Mouse (Mus musculus): ENCODE measurements around the gene Clec2d. TPM values are rescaled to one million over a fixed set of nuclear protein-coding genes. Genes with fewer than 3 reads are reported as not detected.
A peak's percentile ranks its signal among the peaks of the same experiment; 100 is the strongest.
"Not testable (repeated sequence)": the region's sequence is repeated elsewhere in the genome, so short reads cannot be mapped to it uniquely, and the experiment has no call there.

The Clec2d gene
- polyA plus RNA-seq, 1 experiment from 2014 or later, result 3.1 TPM

DNA sequence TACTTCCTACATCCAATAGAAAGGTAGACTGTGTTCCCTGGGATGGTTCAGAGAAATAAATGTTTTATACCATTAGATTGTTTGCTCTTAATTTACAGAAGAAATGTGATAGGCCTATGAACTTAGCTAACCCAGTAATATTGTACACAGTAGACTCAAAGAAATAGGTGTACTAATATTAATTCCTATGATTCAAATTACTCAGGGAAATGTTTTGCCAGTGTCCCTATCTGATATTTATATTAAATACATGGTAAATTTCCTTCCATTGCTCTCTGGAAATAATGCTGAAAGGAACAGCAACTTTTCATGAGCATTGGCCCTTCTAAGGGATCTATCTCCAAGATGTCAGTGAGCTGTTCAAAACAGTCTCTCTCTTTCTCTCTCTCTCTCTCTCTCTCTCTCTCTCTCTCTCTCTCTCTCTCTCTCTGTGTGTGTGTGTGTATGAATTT, 6.8 kb downstream of the Clec2d start:
- no peak for DNase-seq (ENCODE audit: low spot score)

DNA sequence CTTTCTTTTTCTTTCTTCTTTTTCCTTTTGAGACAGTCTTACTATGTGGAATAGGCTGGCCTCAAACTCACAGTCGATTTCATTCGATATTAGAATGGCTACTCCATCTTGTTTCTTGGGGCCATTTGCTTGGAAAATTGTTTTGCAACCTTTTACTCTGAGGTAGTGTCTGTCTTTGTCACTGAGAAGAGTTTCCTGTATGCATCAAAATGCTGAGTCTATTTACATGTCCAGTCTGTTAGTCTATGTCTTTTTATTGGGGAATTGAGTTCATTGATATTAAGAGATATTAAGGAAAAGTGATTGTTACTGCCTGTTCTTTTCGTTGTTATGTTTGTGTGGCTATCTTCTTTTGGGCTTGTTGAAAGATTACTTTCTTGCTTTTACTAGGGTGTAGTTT, 7.4 kb downstream of the Clec2d start:
- DNase-seq (ENCODE audit: low spot score), result not testable (repeated sequence)

DNA sequence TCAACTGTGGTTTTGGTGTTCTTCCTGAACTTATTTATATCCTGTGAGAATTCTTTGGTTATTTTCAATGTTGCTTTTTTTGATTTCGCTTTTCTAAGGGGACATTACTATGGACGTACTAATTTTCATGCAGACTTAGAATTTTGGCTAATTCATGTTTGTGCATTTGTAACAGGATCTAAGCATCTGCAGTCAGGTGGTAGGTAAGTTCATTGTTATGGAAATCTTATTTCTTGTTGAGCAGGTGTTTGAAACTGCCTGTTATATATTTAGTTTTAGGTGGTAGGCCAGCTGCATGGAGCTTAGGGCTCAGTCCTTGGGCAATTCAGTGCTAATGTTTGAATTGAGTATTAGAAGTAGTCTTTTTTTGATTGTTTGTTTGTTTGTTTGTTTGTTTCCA, 13.0 kb downstream of the Clec2d start:
- peak; percentile 26 for DNase-seq (ENCODE audit: low spot score)

DNA sequence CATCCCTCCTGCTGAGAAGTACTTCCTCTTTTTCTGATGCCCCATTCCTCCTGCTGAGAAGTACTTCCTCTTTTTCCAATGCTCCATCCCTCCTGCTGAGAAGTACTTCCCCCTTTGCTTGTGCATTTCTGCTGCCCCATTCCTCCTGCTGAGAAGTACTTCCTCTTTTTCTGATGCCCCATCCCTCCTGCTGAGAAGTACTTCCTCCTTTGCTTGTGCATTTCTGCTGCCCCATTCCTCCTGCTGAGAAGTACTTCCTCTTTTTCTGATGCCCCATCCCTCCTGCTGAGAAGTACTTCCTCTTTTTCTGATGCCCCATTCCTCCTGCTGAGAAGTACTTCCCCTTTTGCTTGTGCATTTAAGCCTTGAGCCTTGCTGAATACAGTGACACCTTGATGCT, 19.7 kb downstream of the Clec2d start:
- not testable (repeated sequence) for DNase-seq (ENCODE audit: low spot score)

DNA sequence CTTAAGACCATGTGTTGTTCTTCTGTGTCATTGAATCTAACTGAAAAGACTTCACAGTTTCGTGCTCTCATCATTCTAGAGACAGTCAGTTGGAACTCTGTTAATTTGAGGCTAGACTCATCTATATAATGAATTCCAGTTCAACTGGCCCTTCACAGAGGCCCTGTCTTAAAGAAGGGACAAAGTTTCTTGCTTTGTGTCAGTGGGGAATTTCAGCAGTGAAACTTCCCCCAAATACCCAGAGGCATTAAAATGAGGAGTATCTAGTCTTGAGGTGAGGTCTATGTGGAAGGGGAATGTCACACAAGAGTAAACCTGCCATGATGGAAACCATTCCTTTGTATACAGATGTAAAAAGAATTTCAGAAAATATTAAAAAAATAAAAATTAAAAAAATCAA, 21.9 kb downstream of the Clec2d start:
- no peak for DNase-seq (ENCODE audit: low spot score)

DNA sequence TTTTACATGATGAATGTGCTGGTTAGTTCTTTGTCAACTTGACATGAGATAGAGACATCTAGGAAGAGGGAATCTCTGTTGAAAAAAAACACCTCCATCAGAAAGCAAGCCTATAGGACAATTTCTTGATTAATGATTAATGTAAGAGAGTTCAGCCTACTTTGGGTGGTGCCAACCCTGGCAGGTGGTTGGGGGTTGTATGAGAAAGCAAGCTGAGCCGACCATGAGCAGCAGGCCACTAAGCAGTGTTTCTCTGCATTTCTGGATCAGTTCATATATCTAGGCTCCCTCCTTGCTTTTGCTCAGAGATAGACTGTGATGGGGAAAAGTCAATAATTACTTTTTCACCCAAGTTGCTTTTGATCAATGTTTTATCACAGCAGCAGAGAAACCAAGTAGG, 23.9 kb downstream of the Clec2d start:
- no peak for DNase-seq (ENCODE audit: low spot score)

DNA sequence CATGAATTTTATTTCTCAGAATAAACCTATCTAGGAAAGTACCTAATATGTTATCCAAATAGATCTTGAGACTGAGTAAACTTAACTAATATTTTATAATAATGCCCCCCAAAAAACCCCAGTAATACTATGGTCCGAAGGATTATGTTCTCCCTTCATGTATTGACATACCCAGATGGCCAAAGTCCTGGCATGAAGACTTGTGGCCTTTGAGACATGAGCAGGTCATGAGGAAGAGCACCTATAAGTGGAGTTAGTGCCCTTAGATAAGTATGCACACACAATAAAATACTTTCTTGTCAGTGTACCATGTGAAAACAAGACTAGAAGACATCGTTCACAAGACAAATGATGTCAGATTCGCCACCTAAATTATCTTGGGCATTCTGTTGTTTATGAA, 24.4 kb downstream of the Clec2d start:
- no peak for DNase-seq (ENCODE audit: low spot score)

DNA sequence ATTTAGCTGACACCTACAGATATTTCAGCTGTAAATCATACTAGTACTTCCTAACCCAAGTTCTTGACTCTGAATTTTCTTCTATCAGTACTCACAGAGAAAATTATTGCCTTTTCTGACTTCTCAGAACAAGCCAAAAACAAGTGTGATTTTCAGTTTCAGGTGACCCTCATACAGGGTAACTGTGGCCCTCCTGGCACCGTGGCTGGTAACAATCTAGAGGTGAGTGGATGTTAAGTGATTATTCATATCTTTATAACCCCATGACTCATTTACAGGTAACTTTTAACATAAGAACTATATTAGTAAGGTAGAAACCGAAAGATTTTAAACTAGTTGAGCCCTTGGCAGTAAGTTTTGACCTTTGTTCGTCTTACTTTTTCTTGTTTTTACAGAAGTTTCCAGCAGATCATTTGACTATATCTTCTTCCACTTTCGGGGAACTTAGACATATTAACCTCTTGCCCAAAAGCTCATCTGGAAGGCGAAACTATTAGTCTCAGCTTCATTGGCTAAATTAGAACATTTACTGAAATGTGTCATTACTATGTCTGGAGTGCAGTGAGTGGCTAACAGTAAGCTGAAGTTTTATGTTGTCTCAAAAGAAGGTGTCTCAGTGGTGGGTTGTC, 28.6 kb downstream of the Clec2d start:
- no peak for DNase-seq (ENCODE audit: low spot score)

DNA sequence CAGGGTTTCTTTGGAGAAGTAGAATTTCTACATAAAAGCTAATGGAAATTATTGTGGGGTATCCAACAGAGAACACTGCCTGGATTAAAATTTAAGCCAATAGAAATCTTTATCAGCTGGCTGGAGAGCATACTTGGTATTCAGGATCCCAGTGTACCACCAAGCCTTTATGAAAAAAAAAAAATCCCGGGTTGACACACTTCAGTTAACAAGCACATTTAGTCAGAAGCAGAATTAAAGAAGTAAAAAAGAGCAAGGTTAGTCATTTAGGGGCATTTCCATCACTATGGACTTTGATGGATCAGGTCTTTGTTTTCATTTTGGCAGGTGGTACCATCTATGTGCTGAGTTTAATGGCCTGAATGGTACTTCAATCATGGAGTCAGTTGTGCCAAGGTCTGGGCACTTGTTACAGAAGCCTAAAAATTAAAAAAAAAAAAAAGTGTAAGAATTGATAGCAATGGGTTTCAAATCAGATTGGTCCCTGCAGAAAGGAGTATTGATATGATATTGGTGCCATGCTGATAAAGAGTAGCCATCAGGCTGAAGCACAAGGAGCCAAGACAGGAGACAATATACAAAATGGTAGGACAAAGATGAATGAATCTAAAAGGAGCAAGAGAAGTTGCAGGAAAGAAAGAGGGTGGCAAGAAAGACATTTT, 29.5 kb downstream of the Clec2d start:
- DNase-seq (ENCODE audit: low spot score), result no peak

DNA sequence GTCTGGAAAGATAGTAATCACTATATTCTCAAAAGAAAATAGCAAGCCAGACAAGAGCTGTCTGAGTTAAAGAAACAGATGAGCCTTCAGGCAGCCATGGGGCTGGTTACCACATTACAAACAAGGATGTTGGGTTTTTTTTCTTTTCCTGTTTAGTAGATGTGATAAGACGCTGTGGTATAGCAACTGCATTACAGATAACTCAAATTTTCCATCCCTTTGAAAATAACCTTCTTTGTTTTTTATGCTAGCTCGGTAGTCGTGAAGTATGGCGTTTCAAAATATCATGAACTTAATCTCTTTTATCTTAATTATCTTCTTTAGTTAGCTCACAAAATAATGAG, 30.0 kb downstream of the Clec2d start:
- DNase-seq (ENCODE audit: low spot score), result peak; percentile 80

DNA sequence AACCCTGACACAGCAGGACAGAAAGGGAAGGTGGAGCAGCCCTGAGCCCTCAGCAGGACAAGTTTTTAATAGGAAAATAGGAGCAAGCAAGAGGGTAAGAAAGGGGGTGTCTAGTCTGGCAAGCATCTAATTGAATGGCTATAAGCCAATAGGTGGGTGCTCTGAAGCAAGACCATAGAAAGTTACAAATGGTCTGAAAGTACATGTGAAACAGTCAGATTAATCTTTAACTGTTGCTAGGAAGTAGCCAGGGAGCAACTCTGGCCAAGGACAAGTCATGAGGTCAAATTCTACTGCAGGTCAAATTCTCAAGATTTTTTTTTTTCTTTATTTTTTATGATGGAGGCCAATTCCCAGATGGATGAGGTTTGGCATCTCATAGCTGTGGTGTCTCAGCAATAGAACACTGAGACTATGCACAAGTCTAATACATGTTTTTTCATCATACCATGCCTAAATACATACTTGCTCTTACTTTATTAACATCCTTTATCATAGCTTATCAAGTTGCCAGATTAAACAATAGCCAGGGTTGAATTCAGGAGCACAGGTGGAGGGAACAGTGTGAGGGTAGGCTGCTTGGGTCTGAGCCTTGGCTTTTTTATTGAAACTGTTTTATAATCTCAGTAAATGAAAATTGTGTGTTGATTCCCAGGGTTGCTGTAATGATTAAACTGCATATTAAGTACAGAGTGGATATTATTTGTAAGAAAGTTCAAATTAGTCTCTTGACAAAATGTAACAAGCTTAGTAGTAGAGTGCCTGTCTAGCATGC, 32.2 kb downstream of the Clec2d start:
- no peak for DNase-seq (ENCODE audit: low spot score)

DNA sequence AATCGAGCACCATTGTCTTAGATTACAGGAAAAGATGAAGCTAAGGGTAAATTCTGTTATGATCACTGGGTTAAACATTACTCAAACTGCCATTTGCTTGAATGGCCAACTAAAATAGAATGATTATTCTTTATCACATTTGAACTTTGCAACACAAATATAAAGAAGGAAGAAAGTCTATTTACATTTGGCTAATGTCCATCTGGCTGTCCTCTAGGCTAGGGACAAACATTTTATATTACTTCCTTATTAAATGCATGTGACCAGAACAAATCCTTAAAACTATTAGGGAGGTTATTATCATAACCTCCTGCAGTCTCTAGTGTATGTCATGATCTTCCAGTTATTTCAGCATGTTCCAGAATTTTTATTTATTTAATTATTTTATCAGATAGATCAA, 33.1 kb downstream of the Clec2d start:
- DNase-seq (ENCODE audit: low spot score), result no peak

DNA sequence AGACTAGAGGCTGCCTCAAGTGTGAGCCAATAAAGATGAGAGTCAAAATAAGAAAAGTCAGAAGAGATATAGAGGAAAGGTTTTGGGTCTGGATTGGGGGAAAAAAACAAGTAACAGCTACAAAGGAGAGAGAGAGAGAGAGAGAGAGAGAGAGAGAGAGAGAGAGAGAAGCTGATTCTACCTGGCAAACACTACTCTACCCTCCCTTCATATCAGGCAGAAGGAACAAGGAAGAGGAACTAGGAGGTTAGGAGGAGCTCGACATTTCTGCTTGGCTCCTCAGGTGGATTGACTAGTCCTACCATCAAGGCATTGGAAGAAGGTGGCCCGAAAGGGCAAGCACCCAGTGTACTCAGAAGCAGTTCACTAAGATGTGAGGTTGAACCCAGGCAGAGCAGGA, 33.8 kb downstream of the Clec2d start:
- no peak for DNase-seq (ENCODE audit: low spot score)

DNA sequence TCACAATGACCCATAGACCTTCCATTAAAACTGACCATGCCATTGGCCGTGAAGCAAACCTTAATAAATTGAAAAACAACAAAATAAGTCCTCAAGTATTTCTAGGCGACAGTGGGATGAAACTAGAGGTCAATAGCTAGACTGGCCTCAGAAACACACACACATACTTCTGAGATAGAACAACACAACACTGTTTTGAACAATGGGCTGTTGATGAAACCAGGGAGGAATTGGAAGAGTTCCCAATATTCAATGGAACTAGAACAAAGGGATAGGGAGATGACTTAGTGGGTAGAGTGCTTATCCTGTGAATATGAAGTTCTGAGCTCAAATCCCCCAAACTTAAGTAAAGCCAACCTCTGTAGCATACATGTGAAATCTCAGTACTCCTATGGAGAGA, 34.6 kb downstream of the Clec2d start:
- DNase-seq (ENCODE audit: low spot score), result no peak

DNA sequence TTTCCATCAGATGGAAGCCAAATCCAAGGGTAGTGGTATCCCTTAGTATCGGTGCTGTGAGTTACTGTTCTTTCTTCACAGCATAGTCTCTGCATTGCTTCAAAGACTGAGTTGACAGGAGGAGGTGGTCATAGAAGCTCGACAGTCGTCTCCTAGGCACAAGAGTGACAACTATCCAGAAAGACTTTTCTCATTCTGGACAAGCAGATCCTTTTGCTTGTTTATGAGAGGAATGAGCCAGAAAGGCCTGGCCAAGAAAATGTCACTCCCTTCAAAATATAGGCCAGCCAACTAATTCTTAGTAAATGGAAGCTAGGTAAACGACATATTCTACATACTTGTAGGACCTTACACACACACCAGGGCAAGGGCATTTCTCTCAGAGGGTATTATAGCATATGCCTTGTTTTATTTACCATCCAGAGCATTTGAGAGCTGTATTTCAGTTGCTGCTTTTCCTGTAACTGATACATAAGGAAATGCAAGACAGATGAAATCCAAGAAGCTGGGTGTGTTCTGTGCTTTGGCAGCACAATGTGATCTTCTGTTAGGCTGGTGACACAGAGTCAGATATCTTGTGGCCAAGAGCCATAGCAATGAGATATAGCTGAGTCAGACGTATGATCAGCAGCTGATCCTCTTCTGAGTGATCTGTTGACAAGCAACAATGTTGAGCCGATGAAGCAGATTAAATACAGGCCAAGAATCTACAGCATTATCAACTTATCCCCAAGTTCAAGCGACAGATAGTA, 35.6 kb downstream of the Clec2d start:
- DNase-seq (ENCODE audit: low spot score), result no peak

DNA sequence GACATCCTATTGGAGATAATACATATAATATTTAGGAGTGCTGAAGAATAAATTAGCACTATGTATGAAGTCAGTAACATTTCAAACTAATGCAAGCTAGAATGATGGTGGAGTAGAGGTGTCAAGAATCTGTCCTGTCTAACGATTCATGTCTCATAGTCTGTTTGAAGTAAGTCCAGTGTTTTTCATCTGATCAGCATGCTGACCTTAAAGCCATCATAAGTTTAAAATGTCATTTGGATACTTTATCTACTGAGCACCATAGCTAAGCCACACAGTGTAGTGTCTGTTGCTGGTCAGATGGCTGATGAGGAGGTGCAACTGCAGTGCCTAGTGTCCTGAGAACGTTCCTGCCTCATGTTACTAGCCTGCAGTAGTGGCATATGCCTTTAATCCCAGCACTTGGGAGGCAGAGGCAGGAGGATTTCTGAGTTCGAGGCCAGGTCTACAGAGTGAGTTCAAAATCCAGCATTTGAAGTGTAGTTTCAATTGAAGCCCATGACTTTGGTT, 36.4 kb downstream of the Clec2d start:
- DNase-seq (ENCODE audit: low spot score), result no peak

DNA sequence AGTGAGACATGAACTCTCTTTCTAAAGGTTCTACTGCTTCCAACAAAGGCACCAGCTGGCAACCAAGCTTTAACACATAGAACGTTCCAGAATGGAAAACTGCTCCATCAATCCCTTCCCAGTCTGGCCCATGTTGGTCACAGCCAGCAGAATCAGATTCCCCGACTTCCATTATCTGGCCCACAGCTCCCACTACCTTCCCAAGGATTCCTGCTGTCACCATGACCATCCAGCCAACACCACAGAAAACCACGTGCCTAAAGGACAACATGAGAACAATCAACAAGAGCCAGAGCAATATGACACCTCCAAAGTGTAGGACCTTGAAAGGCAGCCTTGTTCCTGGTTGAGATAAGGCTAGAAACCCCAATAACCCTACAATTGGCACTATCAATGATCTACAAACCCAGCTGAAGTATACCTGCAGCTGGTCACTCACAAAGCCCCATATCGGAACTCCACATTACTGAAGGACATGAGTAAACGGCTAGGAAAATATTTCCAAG, 37.8 kb downstream of the Clec2d start:
- no peak for DNase-seq (ENCODE audit: low spot score)

DNA sequence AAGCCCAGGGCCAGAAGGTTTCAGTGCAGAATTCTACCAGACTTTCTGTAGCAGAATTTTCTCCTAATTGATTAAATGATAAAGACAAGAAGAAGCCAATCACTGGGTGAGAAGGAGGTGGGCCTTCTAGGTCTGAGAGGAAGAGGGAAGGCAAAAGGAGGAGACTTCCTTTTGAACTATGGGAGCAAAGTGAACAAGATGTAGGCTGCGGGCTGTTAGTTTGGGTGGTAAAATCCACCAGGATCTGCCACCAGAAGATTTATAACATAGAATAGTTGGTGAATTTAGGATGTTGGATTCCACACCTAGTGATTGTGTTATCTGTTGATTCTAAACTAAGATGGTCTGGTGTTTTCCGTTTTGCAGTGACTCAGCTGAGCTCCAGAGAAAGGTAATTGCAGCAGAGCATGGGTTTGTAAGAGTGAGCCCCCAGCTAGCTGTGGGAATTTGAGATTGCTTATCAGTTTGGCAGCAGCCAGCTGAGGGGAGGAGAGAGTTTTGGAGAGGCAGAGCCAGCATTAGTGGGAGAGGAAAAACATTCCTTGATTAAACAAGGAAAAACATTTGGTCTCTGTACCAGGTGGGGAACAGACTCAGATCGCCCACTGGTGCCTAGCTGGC, 39.6 kb downstream of the Clec2d start:
- no peak for DNase-seq (ENCODE audit: low spot score)

DNA sequence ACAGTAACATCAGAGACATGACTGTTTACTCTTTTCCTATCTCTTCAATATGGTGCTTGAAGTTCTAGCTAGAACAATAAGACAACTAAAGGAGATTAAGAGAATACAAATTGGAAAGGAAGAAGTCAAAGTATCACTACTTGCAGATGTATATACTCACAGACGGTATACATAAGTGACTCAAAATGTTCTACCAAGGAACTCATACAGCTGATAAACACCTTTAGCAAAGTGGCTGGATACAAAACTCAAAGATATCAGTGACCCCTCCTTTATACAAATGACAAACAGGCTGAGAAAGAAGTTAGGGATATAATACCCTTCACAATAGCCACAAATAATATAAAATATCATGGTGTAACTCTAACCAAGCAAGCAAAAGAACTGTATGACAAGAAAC, 40.6 kb downstream of the Clec2d start:
- no peak for DNase-seq (ENCODE audit: low spot score)

DNA sequence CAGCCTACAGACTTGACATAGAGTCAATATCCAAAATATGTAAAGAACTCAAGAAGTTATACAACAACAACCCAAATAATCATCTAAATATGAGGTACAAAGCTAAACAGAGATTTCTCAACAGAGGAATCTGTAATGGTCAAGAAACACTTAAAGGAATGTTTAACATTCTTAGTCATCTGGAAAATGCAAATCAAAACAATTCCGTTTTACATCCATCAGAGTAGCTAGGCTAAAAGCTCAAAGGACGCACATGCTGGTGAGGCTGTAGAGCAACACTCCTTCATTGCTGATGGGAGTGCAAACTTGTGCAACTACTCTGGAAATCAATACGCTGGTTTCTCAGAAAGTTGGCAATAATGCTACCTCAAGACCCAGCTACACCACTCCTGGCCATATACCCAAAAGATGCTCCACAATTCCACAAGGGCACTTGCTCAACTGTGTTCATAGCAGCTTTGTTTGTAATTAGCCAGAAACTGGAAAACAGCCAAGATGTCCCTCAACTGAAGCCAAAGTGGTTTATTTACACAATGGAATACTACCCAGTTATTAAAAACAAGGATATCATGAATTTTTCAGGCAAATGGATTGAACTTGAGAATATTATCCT, 41.9 kb downstream of the Clec2d start:
- no peak for DNase-seq (ENCODE audit: low spot score)

DNA sequence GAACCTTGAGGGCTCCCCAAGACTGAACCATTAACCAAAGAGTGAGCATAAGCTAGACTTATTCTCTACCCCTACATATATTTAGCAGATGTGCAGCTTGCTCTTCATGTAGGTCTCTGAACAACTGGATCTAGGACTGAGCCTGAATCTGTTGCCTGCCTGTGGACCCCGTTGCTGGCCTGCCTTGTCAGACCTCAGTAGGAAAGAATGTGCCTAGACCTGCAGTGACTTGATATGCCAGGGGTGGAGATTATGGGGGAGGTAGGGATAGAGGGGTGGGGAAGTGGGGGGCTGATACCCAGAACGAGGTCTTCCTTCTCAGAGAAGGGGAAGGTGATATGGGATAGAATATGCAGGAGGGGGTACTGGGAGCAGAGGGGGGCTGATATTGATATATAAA, 43.2 kb downstream of the Clec2d start:
- no peak for DNase-seq (ENCODE audit: low spot score)
